Mouse (Mus musculus): Measurements from ENCODE around the gene Gm10382.
"Not testable (repeated sequence)": the region's sequence is repeated elsewhere in the genome, so short reads cannot be mapped to it uniquely, and the experiment has no call there.

Gm10382 gene

DNA sequence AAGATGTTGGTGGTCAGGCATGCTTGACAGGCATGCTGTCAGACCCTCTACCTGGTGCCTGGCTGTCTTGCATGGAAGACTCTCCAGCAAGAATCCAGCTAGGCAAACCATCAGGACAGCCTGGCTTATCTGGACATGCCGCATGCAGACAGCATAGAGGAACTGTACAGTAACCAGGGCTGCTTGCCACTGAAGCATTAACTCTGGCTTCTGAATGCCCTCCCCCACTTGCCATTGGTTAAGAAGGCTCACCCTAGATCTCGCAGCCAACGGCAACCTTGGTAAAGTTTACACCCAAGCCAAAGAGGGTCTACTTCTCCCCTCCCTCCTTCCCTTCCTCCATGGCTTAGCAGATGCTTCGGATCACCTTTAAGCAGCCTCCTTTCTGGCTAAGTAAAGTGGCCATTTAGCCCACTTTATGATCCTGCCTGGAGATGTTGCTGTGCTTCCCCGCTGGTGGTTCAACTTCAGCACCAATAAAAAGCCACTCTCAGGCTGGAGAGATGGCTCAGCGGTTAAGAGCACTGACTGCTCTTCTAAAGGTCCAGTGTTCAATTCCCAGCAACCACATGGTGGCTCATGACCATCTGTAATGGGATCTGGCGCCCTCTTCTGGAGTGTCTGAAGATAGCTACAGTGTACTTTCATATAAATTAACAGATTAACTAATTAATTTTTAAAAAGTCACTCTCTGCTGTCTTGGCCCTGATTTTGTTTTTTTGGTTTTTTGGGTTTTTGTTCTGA, 18.0 kb upstream of the Gm10382 start:
- no peak for DNase-seq

DNA sequence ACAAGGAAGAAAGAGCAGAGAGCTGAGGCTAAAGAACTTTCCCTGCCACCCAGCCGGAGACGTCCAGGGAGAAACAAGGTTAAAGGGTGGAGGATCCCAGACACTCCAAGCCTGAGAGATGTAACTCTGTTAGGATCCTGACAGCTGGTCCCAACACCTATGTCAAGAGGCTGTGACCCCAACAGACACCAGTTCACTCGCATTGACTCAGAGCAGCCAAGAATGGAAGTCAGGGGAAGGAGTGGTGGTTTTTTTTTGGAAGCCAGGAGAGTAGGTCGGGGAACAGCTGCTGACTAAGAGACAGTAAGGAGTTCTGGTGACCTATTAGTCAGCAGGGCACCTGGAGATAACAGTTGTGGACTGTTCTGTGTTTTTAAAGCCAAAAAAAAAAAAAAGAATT, 17.1 kb upstream of the Gm10382 start:
- no peak for DNase-seq

- DNase-seq, result no peak
These were observed 13.3 kb upstream of the Gm10382 start for GRCm38 (mm10) chr5:125375871-125376270.

DNA sequence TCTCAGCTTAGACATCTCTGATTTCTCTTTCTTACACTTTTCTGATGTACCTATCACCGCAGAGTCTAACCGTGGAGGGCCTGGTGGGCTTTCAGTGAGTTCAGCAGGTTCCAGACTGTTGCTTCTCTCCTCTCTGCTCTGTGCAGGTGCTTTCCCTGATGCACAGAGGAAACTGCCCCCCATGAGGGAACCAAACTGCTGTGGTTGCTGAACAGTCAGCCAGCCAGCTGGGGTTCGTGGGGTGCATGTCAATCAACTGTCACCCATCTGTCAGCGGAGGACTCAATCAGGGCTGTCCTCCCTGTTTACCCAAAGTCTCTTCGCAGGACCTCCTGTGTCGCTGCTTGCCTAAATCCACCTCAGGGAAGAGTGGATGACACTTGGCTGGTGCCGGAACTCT, 11.9 kb upstream of the Gm10382 start:
- no peak for DNase-seq

- DNase-seq, result no peak
These were observed 10.2 kb upstream of the Gm10382 start for GRCm38 (mm10) chr5:125378919-125379318.

DNA sequence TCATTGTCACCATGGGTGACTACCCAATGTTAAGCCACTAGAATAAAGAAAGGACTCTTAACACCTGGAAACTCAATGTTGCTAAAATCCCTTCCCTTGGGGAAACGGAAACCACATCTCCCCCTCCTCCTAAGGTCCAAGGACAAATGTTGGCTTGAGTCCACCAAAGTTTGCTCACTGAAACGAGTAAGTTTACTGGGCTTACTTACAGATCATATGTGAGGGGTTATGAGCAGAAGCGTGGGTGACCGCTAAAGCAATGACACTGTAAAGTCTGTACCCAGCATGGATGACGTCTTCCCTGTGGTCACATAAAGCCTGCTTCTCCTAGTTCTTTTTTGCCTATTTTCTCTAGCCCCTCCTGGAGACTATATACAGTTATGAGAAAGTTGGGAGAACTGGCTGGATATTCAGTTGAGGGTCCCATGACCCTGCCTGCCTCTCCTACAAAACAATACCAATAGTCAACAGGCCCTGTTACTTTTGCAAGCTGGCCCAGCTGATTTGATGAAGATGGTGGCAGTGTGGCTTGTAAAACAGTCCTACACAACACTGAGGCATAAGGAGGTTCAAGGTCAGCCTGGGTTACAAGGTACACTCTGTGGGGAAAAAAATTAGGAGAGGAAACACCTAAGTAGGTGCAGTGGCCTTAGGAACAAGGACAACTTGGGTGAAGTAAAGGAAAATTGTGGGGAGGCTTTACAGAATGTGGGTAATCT, 7.0 kb upstream of the Gm10382 start:
- no peak for DNase-seq

GRCm38 (mm10) chr5:125382673-125383558, 6.2 kb upstream of the Gm10382 start:
- DNase-seq, result peak; percentile 52

DNA sequence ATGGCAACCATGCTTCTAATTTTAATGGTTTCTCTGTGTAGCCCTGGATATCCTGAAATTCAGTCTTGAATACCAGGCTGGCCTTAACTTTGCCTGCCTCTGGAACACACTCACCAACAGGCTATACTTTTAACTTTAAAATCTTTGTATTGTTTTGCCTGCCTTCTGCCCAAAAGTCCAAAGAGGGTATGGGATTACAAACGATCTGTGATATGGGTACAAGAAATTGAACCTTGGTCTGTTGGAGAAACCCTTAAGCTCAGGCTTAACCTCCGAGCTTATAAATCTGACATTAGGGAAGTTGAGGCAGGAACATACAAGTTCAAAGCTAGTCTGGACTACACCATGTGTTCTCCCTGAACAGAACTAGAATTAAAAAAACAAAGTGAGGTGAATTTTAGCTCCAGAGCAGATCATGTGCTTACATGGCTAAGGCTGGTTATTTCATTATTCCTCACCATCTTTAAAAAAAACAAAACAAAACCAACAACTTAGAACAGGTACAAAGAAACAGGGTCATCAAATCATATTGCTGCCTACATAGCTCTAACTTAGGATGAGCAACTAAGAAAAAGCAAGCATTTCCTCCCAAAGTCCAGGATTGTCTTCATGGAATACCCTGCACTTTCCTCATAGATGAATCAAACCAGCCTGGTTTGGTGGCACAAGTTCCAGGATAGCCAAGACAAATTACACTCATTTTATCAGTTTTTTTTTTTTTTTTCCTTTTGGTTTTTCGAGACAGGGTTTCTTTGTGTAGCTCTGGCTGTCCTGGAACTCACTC, 5.3 kb upstream of the Gm10382 start:
- no peak for DNase-seq

DNA sequence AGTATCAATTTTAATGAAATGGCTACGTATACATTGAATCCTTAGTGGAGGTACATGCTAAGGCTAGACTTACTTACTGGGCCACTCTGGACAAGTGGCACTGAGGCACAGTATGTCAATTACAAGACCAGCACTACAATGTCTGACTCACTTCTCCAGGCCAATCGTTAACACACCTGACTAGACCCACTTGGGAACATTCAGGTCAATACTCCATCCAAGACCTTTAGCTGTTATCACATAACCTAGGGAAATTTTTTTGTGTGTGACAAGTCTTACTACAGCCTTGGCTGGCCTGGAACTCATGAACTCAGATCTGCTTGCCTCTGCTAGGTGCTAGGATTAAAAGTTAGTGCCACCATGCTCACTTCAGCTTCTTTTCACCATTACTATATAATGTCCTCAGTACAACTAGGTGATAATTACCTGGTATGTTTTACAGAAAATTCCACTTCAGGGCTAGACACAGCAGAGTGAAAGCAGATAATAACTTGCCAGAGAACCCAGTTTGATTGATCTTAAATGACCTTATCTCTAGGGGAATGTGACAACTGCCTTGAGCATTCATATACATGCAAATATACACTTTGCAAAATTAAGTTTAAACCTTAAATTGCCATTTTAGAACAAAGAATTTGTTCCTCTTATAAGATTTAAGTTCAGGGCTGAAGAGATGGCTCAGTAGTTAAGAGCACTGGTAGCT, 4.5 kb upstream of the Gm10382 start:
- no peak for DNase-seq

DNA sequence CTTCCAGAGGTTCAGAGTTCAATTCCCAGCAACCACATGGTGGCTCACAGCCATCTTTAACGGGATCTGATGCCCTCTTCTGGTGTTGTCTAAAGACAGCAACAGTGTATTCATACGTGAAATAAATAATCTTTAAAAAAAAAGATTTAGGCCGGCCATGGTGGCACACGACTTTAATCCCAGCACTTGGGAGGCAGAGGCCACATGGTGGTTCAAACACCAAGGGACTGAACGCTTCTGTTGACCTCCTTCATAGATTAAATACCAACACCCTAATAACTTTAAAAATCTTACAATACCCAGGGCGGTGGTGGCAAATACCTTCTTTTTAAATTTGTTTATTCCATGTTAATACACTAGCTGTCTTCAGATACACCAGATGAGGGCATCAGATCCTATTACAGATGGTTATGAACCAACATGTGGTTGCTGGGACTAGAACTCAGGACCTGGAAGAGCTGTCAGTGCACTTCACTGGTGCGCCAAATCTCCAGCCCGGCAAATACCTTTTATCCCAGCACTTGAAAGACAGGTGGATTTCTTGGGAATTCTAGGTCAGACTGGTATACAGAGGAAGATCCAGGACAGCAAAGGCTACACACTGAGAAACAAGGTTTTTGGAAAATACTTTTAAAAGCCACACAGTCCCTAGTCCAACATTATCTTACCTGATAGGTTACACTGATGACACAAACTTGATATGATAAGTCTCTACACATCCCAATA, 3.7 kb upstream of the Gm10382 start:
- no peak for DNase-seq

DNA sequence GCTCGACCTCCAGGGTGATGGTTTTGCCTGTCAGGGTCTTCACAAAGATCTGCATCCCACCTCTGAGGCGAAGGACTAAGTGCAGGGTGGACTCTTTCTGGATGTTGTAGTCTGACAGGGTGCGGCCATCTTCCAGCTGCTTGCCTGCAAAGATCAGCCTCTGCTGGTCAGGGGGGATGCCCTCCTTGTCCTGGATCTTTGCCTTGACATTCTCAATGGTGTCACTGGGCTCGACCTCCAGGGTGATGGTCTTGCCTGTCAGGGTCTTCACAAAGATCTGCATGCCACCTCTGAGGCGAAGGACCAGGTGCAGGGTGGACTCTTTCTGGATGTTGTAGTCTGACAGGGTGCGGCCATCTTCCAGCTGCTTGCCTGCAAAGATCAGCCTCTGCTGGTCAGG, 1.8 kb upstream of the Gm10382 start:
- not testable (repeated sequence) for DNase-seq

- no peak for DNase-seq
These were observed 597 bp upstream of the Gm10382 start for GRCm38 (mm10) chr5:125388358-125389092.

DNA sequence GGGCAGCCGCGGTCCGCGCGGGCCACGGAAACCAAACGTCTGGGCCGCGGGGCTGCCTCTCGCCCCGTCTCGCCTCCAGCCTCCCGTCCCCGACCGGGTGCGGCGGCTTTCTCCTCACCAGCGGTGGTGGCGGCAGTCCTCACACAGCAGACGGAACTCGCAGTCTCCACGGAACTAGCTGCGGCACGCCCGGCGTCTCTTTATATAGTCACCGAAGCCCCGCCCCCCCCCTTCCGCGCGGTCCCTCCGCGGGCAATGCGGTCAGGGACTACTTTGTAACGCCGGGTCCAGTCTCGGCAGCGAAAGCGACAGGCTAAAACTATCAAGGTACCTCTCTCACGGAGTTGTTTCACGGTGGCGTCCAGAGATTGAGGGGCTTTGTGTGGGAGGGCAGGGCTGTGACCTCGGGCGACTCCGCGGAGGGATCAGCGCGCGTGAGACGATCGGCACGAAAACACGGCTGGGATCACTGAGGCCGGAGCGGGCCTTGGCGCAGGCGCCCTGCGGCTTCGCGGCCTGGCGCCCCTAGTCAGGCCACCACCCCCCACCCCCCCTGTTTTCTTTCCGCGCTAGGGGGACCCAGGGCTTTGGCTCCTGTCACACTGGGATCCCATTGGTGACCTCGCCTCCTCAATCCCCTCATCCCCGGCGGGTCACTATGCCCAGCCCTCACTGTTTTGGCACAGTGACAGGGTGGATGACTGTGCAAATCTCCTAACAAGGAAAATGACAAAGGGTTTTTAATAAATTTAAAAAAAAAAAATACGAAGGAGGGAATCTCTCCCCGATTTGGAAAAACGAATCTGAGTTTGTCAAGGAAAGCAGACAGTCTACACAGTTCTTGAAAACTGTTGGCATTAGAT, 688 bp downstream of the Gm10382 start, which contains the start of gene Ubc:
TSS of gene Ubc (minus strand) at position 624 of the 863 bp plus-strand sequence.
- peak; percentile 84 for DNase-seq

DNA sequence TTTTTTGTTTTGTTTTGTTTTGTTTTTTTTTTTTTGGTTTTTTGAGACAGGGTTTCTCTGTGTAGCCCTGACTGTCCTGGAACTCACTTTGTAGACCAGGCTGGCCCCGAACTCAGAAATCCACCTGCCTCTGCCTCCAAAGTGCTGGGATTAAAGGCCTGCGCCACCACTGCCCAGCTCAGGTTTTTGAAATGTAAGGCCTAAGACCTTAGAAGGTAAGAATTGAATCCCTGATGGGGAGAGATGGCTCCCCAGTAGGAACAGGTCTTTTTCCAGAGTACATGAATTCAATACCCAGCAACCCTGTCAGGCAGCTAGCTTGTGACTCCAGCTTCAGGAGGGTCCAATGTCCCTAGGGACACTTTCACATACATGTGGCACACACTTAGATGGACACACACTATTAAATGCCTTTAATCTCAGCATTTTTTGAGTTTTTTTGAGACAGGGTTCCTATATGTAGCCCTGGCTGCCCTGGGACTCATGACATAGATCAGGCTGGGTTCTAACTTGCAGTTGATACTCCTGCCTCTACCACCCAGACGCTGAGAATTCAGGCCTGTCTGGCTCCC, 1.9 kb downstream of the Gm10382 start:
- no peak for DNase-seq

GRCm38 (mm10) chr5:125391609-125392008, 2.5 kb downstream of the Gm10382 start:
- peak; percentile 82 for DNase-seq

DNA sequence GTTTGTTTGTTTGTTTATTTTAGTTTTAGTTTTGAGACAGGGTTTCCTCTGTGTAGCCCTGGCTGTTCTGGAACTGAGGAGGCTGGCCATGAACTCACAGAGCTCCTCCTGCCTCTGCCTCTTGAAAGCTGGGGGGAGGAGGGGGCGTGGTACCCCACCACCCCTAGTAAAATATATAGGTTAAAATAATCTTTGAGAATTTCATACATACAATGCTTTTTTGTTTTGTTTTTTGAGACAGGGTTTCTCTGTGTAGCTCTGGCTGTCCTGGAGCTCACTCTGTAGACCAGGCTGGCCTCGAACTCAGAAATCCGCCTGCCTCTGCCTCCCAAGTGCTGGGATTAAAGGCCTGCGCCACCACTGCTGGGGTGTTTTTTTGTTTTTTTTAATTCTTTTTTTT, 3.1 kb downstream of the Gm10382 start:
- not testable (repeated sequence) for DNase-seq

- no peak for DNase-seq
These were observed 3.5 kb downstream of the Gm10382 start for GRCm38 (mm10) chr5:125392618-125392976.

- DNase-seq, result peak; percentile 96
These were observed 4.0 kb downstream of the Gm10382 start for GRCm38 (mm10) chr5:125392977-125393621.

Data from right cerebral cortex, postnatal 14 days (tissue).